Mouse (Mus musculus) hindlimb bud, embryonic 11.5 days (tissue): ENCODE measurements around the gene Tbc1d1.

Experiments
- DNase-seq: peaks from one replicate; pipeline ENCODE4 v3.0.0-alpha.2; 2012; ENCODE audit warnings: low read depth, low spot score; ENCODE audit errors: extremely low spot score

Gene Tbc1d1

DNA sequence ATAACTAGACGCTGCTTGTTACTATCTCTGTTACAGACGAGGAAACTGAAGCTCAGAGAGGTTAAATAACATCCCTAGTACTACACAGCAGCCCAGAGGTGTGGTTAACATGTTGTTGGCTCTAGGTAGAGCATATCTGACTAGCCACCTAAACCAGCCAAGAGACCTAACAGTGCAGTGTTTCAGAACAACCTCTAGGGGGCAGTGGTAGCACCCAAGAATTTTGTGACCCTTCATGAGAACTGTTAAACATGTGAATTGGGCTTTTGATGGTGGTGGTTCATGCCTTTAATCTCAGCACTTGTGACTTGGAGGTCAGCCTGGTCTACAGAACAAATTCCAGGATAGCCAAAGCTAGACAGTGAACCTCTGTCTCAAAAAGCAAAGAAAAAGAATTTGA is 46.2 kb downstream of the Tbc1d1 start:
- peak; percentile 39 for DNase-seq

DNA sequence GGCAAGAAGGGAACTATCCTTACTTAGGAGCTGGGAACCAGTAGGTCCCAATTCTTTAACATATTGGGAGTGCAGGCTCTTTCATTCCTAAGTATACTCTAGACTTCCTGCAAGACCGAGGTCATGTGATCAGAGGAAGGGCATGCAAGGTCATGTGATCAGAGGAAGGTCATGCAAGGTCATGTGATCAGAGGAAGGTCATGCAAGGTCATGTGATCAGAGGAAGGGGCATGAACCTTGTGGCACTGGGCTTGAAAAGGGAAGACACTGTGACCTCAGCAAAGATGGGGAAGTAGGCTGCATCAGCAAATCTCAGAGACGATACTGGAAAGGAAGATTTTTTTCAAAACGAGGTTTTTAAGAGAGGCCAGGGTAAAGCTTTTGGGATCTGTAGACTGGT is 49.5 kb downstream of the Tbc1d1 start:
- no peak for DNase-seq

DNA sequence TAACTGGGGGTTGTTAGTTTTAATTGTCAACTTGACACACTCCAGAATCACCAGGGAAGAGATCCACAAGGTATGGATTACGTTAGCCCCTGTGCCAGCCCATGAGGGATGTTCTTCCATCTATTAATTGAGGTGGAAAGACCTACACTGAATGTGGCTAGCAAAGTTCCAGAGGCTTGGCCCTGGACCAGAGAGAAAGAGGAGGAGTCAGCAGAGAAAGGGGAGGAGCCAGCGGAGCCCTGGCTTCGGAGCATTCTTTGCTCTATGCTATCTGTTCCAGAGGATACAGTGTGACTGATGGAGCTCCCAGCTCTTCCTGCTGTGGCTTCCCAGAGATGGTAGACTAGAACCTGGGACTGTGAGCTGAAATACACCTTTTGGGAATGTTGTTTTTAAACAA is 50.3 kb downstream of the Tbc1d1 start:
- DNase-seq = no peak

- no peak for DNase-seq
Measured at GRCm38 (mm10) chr5:64206875-64207274, 50.8 kb downstream of the Tbc1d1 start.

DNA sequence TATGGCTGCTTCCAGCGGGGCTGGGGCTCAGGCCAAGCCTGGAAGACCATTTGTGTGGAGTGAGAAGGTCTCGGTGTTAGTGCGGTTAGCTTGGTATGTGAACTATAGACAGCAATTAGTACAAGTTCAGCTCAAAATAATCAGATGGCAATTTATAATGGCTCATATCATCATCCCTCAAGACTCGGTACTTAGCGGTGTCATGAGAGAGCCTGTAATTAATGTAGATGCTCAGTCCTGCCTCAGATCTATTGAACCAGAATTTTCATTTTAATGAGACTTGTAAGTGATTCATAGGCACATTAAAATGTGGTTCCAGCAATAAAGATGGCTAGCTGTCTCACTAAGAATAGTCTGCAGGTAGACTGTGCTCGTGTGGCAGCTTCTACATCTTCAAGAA is 51.7 kb downstream of the Tbc1d1 start:
- no peak for DNase-seq

GRCm38 (mm10) chr5:64210817-64211216 is 54.7 kb downstream of the Tbc1d1 start:
- no peak for DNase-seq

- DNase-seq = no peak
Measured at GRCm38 (mm10) chr5:64211284-64211683, 55.2 kb downstream of the Tbc1d1 start.

DNA sequence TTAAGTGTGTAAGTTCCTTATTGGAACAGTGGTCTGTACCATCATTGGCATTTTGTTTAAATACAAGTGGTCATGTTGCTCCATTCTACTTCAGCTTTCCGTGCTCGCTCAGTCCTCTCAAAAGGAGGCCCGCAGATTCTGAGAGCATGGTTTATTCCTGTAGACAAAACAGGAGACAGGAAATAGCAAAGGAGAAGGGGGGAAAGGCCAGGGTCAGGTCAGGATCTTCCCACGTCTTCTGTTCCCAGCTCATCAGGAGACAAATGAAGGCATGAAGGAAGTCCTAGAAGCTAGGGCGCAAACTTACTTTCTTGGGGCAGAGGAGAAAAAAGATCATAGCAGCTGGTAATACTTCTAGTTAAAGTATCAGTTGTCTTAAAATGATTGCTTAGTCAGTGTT is 56.1 kb downstream of the Tbc1d1 start:
- DNase-seq = no peak

DNA sequence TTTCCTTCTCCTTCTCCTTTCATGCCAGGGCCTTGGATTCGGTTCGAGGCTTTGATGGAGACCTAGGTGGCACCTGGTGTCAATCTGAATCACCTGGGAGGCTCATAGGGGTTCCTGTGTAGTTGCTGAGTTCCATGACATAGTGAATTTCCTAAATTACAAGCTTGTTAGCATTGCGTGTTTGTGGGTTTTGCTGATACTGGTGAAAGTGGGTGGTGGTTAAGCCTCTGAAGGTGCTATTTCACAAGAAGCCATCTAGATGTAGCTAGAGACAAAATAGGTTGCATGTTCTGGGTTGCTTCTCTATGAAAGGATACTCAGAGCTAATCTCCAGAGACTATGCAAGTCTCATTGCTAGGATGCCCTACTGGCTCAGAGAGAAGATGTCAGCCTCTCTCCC is 56.5 kb downstream of the Tbc1d1 start:
- DNase-seq = no peak

DNA sequence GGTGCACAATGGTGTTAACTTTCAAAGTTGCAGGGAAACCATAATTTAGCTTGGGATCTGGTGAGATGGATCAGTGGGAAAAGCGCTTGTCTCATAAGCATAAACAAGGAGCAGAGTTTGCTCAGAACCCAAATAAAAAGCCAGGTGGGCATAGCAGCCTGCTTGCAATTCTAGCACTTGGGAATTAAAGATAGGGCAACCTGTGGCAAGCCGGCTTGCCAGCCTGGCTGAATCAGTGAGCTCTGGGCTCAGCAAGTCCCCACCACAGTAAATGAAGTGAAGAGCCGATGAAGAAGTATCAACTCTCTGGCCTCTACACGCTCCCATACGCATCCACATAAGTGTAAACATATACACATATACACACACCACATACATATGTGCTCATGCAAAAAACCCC is 59.7 kb downstream of the Tbc1d1 start:
- DNase-seq = no peak

GRCm38 (mm10) chr5:64216326-64216725 is 60.2 kb downstream of the Tbc1d1 start:
- DNase-seq = no peak

GRCm38 (mm10) chr5:64217256-64217655 is 61.2 kb downstream of the Tbc1d1 start:
- no peak for DNase-seq

DNA sequence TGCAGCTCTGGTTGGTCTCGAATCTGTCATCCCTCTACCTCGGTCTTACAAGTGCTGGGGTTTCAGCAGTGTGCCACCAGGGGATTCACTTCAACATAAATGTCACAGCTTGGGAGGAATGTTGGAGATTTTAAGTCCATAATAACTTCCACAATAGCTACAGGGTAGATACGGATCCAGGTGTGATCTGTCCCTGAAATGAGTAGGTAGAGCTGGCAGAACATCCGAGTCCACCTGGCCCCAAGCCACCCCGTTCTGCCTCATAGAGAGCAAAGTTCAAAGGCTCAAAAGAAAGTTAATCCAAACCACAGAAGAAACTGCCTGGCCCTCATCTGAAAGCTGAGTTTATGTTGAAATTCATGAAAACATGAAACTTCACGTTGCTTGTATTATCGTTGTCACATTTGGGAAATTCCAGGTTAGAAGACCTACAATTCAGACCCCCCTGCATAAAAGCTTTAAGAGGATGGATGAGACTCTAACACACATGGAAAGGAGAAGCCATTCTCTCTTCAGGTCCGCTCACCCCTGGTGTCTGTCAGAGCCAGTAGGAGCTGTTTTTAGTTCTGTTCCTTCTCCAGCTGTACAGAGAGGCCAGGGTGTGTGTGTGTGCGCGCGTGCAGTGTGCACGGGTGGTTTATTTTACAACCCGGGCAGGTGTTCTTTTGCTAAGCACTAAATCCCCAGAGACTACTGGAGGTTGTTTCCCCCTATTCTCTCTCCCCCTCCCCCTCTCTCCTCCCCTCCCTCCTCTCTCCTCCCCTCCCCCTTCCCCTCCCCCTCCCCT is 61.9 kb downstream of the Tbc1d1 start:
- DNase-seq = no peak

DNA sequence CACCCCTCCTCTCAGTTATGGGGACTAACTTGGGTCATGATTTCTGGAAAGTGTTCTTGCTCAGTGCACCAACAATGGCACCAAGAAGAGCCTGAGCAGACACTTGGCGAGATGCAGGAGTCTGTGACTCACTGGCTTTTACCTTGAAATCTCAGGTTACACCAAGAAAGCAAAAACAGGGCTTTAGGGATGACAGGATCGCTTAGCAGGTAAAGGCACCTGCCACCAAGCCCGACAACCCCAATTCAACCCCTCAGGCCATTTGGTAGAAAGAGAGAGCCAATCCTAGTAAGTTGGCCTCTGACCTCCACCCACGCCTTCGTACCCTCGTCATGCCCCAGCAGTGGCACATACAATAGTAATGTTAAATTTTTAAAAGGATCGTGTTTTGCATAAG is 62.5 kb downstream of the Tbc1d1 start:
- DNase-seq = no peak

GRCm38 (mm10) chr5:64220776-64221175 is 64.7 kb downstream of the Tbc1d1 start:
- DNase-seq = no peak

GRCm38 (mm10) chr5:64224735-64225425 is 68.8 kb downstream of the Tbc1d1 start:
- no peak for DNase-seq

DNA sequence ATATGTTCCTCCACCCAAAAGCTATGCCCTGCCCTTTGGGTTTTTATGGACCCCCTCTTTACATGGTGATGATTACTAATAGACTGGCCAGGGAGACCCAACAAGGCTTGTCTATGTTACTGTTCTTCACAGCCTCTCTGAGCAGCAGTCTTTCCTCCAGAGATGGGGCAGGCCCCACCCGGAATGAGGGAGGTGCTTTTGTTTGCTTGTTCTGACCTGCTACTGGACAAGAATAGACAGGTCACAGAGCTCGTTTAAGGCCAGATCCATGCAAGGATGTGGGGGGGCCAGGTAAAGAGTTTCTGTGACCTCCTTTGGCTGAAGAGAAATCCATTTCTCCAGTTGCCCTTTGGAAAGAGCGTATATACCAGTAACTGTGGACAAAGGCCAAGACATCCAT is 72.1 kb downstream of the Tbc1d1 start:
- DNase-seq = no peak

- no peak for DNase-seq
Measured at GRCm38 (mm10) chr5:64229336-64229866, 73.3 kb downstream of the Tbc1d1 start.

DNA sequence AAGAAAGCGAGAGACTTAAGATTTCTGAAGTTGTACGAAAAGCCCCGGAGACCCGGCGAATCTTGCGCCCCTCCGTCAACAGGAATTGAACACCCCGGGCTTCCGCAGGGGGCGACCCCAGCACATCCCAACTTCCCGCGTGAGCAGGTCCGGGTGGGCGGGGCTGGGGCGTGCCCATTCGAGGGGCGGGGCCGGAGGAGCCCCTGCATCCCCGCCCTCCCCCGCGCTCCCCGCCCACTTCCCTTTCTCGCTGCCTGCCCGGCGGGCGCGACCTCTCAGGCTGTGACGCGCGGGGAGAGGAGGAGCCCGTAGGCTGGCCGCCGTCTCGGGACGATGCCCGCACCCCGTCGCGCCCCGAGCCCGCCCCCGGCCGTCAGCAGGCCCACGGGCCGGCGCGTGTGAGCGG is 74.0 kb downstream of the Tbc1d1 start:
- peak; percentile 52 for DNase-seq

GRCm38 (mm10) chr5:64230507-64231041 is 74.5 kb downstream of the Tbc1d1 start:
- DNase-seq = no peak

- no peak for DNase-seq
Measured at GRCm38 (mm10) chr5:64232872-64233271, 76.8 kb downstream of the Tbc1d1 start.
